Mouse (Mus musculus): ENCODE measurements around the gene Dnmt3a. TPM values are rescaled to one million over a fixed set of nuclear protein-coding genes. Genes with fewer than 3 reads are reported as not detected.

Gene Dnmt3a
- polyA plus RNA-seq, 1 experiment = 4.6 TPM

DNA sequence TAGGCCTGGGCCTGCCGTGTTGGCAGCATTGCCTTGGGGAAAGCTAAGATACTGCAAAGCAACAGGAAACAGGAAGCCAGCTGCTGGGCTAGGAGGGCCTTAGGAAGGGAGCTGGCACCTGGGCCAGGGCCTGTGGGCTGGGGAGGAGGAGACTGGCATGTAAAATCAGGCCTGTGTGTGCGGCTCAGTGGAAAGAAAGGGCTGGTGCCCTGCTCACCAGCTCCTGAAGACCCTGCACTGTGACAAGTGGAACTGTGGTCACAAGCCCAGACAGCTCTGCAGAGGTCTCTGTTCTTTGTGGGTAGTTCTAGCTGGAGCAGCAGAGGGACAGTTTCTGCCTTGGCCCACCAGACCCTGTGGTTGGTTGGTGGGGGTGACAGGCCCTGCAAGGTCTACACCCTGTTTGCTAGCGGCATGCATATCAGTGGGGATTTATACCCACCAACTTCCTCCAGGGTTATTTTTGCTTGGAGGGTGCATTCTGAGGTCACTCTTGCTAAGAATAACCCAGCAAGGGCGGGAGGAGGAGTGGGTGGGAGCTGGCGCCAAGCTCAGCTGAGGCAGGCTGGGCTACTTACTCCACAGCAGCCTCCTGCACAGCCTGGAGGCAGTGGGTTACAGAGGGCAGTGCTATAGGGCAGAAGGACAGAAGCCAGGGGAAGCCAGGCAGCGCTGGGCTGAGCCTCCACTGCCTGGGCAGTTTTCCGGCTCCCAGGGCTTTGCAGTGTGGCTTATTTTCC is 50.1 kb downstream of the Dnmt3a start:
- Histone ChIP-seq H3K79me3 (ENCODE audit: low read depth) (no peaks in the 10 kb centered on the region), H3K36me3 (ENCODE audit: control insufficient read depth, insufficient read depth) (no peaks in the 10 kb centered on the region), H3ac (ENCODE audit: control insufficient read depth, insufficient read length, low read depth) (no peak overlapping the region), H3K79me2 (ENCODE audit: control insufficient read depth, insufficient read depth) (no peaks in the 10 kb centered on the region), H3K27me3 (ENCODE audit: control insufficient read depth, insufficient read depth, insufficient read length) (no peaks in the 10 kb centered on the region), H3K4me3 (ENCODE audit: insufficient read depth, poor library complexity, severe bottlenecking) (no peak overlapping the region)
- no peak for TF ChIP-seq FOSL1 (IDR thresholded peaks at IDR 0.05; ENCODE audit: insufficient read depth, low read length, poor library complexity, severe bottlenecking)
- TF ChIP-seq CTCF (IDR thresholded peaks at IDR 0.05; ENCODE audit: control insufficient read depth, insufficient read depth, insufficient read length) = no peak
- no peak for TF ChIP-seq MAX (IDR thresholded peaks at IDR 0.05)
- TF ChIP-seq MYOD1 (IDR thresholded peaks at IDR 0.05; ENCODE audit: control insufficient read depth, insufficient read length, low read depth) = no peak

DNA sequence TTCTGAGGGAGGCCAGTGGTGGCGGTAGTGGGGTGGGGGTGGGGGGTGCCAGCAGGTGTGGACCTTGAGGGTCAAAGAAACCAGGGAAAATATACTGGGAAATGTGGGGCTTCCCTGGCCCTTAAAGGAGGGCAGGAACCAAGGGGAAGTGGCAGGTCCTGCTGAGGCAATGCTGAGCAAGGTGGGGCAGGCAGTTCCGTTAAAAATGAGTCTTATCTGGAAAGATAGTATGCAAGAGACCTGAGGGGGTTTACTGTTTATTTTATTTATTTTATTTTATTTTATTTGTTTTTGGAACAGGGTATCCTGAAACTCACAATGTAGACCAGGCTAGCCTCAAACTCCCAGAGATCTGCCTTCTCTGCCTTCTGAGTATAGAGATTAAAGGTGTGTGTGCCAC is 50.9 kb downstream of the Dnmt3a start:
- no peak overlapping the region for H3ac ChIP-seq (ENCODE audit: control insufficient read depth, insufficient read length, low read depth)
- no peaks in the 10 kb centered on the region for H3K36me3 ChIP-seq (ENCODE audit: control insufficient read depth, insufficient read depth)

DNA sequence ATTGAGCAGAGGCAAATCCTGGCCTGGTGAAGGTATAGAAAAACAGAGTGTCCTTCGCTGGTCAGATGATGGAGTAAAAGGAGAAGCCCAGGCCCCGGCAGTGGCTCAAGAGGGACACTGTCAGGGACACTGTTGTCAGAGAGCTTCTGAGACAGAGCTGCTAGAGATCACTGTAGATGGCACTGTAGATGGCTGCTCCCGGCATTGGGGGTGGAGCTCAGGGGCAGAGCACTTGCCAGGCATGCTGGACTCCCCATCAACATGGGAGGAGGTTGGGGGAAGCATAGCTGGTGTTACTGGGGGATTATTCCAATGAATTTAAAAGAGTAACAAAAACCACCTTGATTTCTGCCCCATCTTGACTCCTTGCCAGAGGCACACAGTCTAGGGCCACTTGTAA is 51.4 kb downstream of the Dnmt3a start:
- Histone ChIP-seq H3K79me2 (ENCODE audit: control insufficient read depth, insufficient read depth) (no peaks in the 10 kb centered on the region), H3K27me3 (ENCODE audit: control insufficient read depth, insufficient read depth, insufficient read length) (no peaks in the 10 kb centered on the region), H3K36me3 (ENCODE audit: control insufficient read depth, insufficient read depth) (no peaks in the 10 kb centered on the region), H3ac (ENCODE audit: control insufficient read depth, insufficient read length, low read depth) (no peak overlapping the region), H3K79me3 (ENCODE audit: low read depth) (no peaks in the 10 kb centered on the region), H3K4me3 (ENCODE audit: insufficient read depth, poor library complexity, severe bottlenecking) (no peak overlapping the region)
- TF ChIP-seq FOSL1 (IDR thresholded peaks at IDR 0.05; ENCODE audit: insufficient read depth, low read length, poor library complexity, severe bottlenecking) = no peak
- TF ChIP-seq CEBPB (IDR thresholded peaks at IDR 0.05; ENCODE audit: low read depth) = no peak

More for the DNA sequence above, 50.9 kb downstream of the Dnmt3a start:
- H3K79me2 ChIP-seq (ENCODE audit: control insufficient read depth, insufficient read depth) = no peaks in the 10 kb centered on the region
- H3K4me3 ChIP-seq (ENCODE audit: insufficient read depth, poor library complexity, severe bottlenecking) = no peak overlapping the region
- H3K79me3 ChIP-seq (ENCODE audit: low read depth) = no peaks in the 10 kb centered on the region
- no peaks in the 10 kb centered on the region for H3K27me3 ChIP-seq (ENCODE audit: control insufficient read depth, insufficient read depth, insufficient read length)
- TF ChIP-seq CEBPB (IDR thresholded peaks at IDR 0.05; ENCODE audit: low read depth) = no peak
- TF ChIP-seq MYOG (IDR thresholded peaks at IDR 0.05; ENCODE audit: control insufficient read depth, extremely low read depth, insufficient read length) = no peak
- TF ChIP-seq FOSL1 (IDR thresholded peaks at IDR 0.05; ENCODE audit: insufficient read depth, low read length, poor library complexity, severe bottlenecking) = no peak
- no peak for TF ChIP-seq CTCF (IDR thresholded peaks at IDR 0.05; ENCODE audit: control insufficient read depth, insufficient read depth, insufficient read length)
- TF ChIP-seq MYOD1 (IDR thresholded peaks at IDR 0.05; ENCODE audit: control insufficient read depth, insufficient read length, low read depth) = no peak
- no peak for TF ChIP-seq MAX (IDR thresholded peaks at IDR 0.05)
- TF ChIP-seq USF1 (IDR thresholded peaks at IDR 0.05; ENCODE audit: low read depth) = no peak

DNA sequence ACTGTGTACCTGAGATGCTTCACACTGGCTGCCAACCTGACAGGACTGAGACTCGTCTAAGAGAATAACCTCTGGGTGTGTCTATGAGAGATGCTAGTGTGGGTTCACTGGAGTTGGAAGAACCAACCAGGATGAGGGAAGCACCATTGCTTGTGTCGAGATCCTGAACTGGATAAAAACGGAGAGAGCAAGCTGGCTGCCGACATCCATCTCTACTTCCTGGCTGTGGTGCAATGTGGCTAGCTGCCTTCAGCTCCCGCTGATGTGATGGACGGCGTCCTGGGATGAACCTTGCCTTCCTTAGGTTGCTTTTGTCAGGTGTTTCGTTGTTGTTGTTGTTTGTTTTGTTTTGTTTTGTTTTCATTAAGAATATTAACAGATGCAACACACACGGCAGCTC is 52.0 kb downstream of the Dnmt3a start:
- no peak for TF ChIP-seq CEBPB (IDR thresholded peaks at IDR 0.05; ENCODE audit: low read depth)
- no peak for TF ChIP-seq MYOG (IDR thresholded peaks at IDR 0.05; ENCODE audit: control insufficient read depth, extremely low read depth, insufficient read length)
- no peak for TF ChIP-seq MAX (IDR thresholded peaks at IDR 0.05)
- no peak for TF ChIP-seq CTCF (IDR thresholded peaks at IDR 0.05; ENCODE audit: control insufficient read depth, insufficient read depth, insufficient read length)
- TF ChIP-seq USF1 (IDR thresholded peaks at IDR 0.05; ENCODE audit: low read depth) = no peak
- TF ChIP-seq MYOD1 (IDR thresholded peaks at IDR 0.05; ENCODE audit: control insufficient read depth, insufficient read length, low read depth) = no peak
- TF ChIP-seq FOSL1 (IDR thresholded peaks at IDR 0.05; ENCODE audit: insufficient read depth, low read length, poor library complexity, severe bottlenecking) = no peak
- Histone ChIP-seq H3K36me3 (ENCODE audit: control insufficient read depth, insufficient read depth) (no peaks in the 10 kb centered on the region), H3ac (ENCODE audit: control insufficient read depth, insufficient read length, low read depth) (no peak overlapping the region), H3K79me2 (ENCODE audit: control insufficient read depth, insufficient read depth) (no peaks in the 10 kb centered on the region), H3K79me3 (ENCODE audit: low read depth) (no peaks in the 10 kb centered on the region), H3K27me3 (ENCODE audit: control insufficient read depth, insufficient read depth, insufficient read length) (no peaks in the 10 kb centered on the region), H3K4me3 (ENCODE audit: insufficient read depth, poor library complexity, severe bottlenecking) (no peak overlapping the region)

DNA sequence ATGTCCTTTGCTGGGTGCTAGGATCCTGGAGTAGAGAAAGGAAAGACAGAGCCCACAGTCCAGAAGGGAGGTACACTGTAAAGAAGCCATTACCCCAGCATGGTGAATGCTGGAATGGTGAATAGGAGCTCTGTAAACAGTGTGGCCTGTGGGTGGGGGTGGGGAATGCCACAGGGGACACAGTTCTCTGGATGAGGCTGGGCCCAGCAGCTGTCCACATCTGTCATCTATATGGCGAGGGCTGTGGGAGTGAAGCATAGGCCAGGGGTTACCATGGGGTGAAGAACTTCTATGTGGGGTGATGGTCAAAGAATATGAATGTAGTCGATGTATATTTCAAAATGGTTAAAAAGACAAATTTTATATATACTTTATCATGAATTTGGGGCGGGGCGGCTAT is 52.9 kb downstream of the Dnmt3a start:
- Histone ChIP-seq H3K79me3 (ENCODE audit: low read depth) (no peaks in the 10 kb centered on the region), H3K36me3 (ENCODE audit: control insufficient read depth, insufficient read depth) (no peaks in the 10 kb centered on the region), H3K4me3 (ENCODE audit: insufficient read depth, poor library complexity, severe bottlenecking) (no peak overlapping the region), H3K79me2 (ENCODE audit: control insufficient read depth, insufficient read depth) (no peaks in the 10 kb centered on the region), H3ac (ENCODE audit: control insufficient read depth, insufficient read length, low read depth) (no peak overlapping the region), H3K27me3 (ENCODE audit: control insufficient read depth, insufficient read depth, insufficient read length) (no peaks in the 10 kb centered on the region)
- TF ChIP-seq MYOG (IDR thresholded peaks at IDR 0.05; ENCODE audit: control insufficient read depth, extremely low read depth, insufficient read length) (no peak), USF1 (IDR thresholded peaks at IDR 0.05; ENCODE audit: low read depth) (no peak), CTCF (IDR thresholded peaks at IDR 0.05; ENCODE audit: control insufficient read depth, insufficient read depth, insufficient read length) (no peak), MAX (IDR thresholded peaks at IDR 0.05) (no peak), MYOD1 (IDR thresholded peaks at IDR 0.05; ENCODE audit: control insufficient read depth, insufficient read length, low read depth) (peak; percentile 94)

DNA sequence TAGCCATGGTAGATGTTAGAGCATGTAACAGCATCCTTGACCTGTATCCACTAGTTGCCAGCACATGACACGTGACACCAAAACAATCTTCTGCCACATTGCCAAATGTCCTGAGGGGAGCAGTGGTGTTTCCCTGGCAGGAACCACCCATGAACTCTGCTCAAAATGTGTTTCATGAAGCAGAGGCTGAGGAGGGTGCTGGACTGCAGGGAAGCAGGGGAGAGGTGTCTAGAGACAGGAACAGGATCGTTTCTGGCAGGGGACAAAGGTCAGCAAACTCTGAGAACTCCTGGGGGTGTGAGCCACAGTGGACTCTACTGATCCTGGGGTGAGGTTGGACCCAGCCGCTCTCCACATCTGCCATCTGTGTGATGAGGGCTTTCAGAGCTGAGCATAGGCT is 53.7 kb downstream of the Dnmt3a start:
- H3K79me3 ChIP-seq (ENCODE audit: low read depth) = no peaks in the 10 kb centered on the region
- H3K27me3 ChIP-seq (ENCODE audit: control insufficient read depth, insufficient read depth, insufficient read length) = no peaks in the 10 kb centered on the region
- H3K79me2 ChIP-seq (ENCODE audit: control insufficient read depth, insufficient read depth) = no peaks in the 10 kb centered on the region
- no peak overlapping the region for H3K4me3 ChIP-seq (ENCODE audit: insufficient read depth, poor library complexity, severe bottlenecking)
- no peaks in the 10 kb centered on the region for H3K36me3 ChIP-seq (ENCODE audit: control insufficient read depth, insufficient read depth)
- no peak overlapping the region for H3ac ChIP-seq (ENCODE audit: control insufficient read depth, insufficient read length, low read depth)
- TF ChIP-seq USF1 (IDR thresholded peaks at IDR 0.05; ENCODE audit: low read depth) = no peak
- no peak for TF ChIP-seq MAX (IDR thresholded peaks at IDR 0.05)
- TF ChIP-seq CEBPB (IDR thresholded peaks at IDR 0.05; ENCODE audit: low read depth) = no peak
- no peak for TF ChIP-seq MYOD1 (IDR thresholded peaks at IDR 0.05; ENCODE audit: control insufficient read depth, insufficient read length, low read depth)
- TF ChIP-seq CTCF (IDR thresholded peaks at IDR 0.05; ENCODE audit: control insufficient read depth, insufficient read depth, insufficient read length) = no peak
- TF ChIP-seq MYOG (IDR thresholded peaks at IDR 0.05; ENCODE audit: control insufficient read depth, extremely low read depth, insufficient read length) = no peak
- no peak for TF ChIP-seq FOSL1 (IDR thresholded peaks at IDR 0.05; ENCODE audit: insufficient read depth, low read length, poor library complexity, severe bottlenecking)

Data from C2C12 (cell line).